Mouse (Mus musculus): ENCODE results near the gene F5.
A peak's percentile ranks its signal among the peaks of the same experiment; 100 is the strongest.

The F5 gene

DNA sequence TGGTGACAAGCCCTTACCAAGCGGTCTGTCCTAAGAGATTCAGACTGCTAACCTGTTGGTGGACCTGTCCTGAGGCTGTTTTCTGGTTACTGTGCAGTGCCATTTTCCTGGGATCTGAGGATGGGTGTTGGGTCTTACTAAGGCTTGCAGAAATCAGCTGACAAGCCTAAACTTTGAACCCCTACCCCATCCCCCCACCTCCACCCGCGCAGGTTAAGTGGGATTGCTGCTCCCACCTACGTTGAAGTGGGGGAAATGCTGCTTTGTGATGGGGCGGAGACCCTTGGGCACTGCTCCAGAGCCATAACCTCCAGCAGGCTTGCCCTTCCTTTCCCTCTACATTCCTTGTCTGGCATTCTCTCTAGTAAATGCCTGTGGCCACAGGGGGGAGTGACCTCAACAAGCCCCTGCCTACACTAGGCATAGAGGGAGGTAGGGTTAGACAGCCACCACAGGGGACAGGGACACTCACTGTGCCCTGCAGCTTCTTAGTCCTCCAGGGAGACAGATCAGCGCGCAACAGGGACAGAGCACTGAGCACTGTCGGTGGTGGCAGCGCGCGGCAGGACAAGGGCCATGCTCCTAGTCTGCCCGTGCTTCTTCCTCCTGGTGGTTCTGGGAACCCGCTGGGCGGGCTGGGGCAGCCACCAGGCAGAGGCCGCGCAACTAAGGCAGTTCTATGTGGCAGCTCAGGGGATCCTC, at the start of gene F5:
F5 (plus strand) TSS at position 452 of the 702 bp plus-strand sequence.
- peak; percentile 21 for DNase-seq

DNA sequence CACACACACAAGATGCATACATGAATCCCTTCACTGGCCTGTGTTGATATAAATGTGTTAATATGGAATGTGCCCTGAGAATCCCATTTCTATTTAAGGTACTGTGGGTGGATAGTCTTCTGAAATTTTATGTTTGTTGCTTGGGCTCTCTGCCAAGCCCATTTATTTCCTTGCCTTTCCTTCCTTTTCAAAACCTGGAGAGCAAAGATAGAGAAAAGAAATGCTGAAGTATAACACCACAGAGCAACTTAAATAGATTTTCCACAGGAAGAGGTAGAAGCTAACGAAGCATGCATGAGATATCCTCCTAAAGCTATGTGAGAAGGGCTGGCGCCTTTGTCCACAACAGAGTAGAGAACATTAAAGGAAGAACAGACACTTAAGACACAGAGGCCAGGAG, 41.9 kb upstream of the F5 start:
- no peak for DNase-seq

DNA sequence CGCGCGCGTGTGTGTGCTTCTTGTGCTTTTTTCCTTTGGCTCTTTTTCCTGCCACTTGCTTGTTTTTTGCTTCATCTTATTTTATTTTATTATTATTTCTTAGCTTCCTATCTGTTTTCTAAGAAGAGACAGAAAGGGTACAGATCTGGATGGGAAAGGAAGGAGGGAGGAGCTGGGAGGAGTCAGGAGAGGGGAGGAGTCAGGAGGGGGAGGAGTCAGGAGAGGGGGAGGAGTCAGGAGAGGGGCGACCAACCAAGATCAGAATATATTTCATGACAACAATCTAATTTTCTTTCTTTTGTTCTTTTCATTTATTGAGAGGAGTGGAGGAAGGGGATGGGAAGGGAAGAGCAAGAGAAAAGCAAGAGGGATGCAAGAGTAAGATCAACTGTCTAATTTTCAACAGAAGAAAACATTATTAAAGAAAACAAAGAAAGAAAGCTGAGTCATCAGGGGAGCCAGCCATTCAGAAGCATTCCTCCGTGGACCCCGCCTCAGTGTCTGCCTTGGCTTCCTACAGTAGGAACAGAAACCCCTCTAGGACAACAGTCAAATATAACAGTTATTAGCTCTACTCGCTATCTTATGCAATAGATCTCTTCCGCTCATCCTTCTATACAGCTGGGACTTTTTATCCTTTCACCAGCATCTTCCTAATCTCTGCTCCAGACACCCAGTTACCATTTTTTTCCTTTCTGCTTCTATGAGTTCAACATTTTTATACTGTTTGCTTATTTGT, 40.9 kb upstream of the F5 start:
- DNase-seq: no peak

DNA sequence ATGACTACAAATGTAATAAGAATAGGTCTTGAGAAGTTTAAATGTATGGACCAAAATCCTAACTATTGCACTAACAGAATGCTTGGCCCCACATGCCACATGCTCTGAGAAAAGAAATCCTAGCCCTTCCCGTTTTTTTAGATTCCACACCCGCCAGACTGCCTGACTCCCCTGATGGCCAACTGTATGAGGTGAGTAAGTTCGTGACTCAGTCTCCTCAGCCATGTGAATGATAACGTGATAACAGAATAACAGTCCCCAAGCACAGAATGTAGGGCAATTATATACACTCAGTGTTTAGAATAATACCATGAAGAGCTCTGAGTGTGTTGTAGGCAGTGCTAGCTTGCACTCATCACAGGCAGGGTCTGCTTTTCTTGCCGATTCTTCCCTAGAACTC, 37.4 kb upstream of the F5 start:
- no peak for DNase-seq

DNA sequence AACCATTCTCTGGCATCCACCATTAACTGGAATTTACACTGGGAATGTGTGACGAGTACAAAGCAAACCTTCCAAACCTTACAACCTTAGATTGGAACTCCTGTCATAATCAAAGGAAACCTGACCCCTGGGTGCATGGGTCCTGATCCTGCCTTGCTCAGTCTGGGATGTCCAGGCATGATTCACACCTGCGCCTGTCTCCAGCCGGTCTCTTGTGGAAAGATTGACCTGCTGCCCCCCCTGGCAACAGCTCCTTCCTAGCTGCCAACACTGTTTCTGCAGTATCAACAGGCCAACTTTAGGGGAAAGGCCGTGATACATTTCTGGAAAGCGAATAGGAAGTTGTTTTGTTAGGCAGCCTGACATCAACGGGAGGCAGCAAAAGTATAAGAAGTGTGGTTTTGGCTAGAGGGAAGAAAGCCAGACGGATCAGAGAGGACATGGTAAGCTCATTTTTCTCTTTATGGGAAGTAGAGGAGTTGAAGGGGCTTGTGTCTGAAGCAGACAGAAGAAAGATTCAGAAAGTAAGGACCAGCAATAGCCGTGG, 36.6 kb upstream of the F5 start, which contains the start of gene Selp:
Selp (plus strand) TSS at position 318 of the 547 bp plus-strand sequence.
- DNase-seq: peak; percentile 53

DNA sequence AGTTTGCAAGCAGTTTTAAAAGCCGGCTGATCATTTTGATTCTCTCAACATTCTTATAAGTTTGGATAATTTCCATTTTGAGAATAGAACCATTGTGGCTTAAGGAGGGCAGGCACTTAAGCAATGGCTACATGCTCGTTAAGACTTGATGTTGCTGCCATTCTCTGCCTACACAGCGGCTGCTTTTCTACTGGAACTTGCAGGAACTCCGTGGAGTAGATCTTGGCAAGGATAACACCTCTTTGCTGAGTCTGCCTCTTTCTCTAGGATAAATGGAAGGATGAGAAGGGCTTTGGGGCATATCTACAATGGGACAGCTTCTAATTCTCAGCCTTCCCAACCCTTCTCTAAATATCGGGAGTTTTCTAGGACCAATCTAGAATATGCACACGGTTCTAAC, 36.0 kb upstream of the F5 start:
- DNase-seq: no peak

DNA sequence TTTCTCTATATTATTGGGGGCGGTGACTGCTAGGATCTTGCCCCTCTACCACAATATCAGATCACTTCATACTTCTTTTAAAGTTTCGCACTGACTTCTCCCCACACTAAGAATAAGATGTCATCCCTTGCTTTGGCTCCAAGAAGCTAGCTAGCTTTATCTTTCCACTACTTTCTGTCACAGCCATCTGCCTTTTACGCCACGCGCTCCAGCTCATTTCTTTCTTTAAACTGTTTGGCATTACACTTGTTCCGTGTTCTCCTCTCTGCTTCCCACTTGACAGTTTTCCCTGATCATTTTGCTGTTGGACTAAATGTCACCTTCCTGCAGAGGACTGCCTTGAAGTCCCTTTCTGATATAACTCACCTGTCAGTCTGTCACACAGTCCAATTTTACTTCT, 33.8 kb upstream of the F5 start:
- DNase-seq: no peak

DNA sequence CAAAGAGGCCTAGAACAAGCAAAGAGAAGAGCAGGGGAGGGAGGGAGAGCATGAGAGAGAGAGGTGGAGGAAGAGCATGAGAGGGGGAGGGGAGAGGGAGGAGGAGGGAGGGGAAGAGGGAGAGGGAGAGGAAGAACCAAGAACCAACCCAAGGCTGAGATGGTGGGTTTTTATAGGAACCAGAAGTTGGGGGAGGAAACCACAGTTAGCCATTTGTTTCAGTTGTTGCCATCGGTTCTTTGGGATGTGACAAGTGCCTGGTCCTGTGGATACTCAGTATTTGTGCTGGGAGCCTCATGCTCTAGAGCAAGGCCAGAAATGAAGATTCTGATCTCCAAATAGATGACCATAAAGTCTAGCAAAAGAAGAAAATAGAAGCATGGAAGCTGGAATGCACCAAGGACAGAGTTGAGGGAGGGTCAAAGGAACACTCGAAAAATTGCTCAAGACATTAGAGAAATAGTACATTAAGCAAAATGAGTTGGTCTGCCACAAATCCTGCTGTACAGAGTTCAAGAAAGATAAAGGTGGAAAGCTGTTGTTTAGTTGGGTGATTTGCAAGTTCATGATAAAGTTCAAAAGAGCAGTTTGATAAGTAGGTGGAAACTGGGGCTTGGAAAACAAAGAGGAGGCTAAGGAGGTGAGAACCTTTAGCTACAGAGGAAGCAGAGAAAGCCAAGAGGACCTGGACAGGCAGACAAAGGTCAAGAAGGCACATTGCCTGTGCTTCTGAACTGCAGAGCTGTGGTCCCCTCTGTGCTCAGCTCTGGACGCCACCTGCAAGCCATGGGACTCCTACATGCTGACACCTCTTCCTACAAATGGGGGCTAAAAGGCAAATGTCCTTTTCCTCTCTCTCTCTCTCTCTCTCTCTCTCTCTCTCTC, 31.5 kb upstream of the F5 start:
- DNase-seq: no peak

DNA sequence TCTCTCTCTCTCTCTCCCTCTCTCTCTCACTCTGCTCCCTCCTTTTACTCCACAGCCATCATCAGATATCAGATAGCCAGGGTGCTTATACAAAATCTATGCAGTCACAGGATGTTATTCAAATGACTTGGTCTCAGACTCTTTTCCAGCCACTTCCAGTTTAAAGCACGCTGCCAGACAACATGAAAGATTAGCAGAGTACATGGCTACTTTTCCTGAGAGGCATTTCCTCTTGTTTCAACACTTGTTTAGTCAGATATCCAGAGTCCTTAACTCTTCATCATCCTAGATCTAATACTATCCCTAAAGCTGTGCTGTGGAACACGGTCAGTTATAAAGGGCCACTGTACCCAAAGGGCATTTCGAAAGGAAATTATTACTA, 30.9 kb upstream of the F5 start:
- DNase-seq: no peak

DNA sequence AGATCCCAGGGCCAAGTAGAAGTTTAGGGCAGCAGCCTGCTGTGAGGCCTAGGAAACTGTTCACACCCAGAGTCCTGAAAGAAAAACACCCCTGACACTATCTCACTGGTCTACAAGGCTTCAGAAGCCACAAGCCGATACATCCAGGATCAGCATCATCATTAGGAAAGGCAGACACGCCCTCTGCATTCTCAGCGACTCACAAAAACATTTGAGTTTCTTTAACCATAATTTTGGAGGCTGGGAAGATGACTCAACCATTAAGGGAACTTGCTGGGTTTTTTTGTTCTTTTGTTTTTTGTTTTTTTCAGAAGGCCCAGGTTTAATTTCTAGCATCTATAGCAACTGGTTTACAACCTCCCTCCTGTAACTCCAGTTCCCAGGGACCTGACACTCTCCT, 27.8 kb upstream of the F5 start:
- DNase-seq: no peak

DNA sequence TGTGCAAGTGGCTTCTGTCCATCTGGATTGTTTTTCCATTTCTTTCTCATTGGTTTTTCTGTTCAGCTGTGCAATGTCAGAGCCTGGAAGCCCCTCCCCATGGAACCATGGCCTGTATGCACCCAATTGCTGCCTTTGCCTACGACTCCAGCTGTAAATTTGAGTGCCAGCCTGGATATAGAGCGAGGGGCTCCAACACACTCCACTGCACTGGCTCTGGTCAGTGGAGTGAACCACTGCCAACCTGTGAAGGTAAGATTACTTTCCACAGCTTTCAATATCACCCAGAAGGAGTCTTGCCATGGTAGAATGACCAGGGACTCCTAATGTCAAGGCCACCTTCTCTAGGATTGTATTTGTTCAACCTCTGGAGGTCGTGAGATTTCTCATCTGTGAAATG, 21.6 kb upstream of the F5 start:
- no peak for DNase-seq

DNA sequence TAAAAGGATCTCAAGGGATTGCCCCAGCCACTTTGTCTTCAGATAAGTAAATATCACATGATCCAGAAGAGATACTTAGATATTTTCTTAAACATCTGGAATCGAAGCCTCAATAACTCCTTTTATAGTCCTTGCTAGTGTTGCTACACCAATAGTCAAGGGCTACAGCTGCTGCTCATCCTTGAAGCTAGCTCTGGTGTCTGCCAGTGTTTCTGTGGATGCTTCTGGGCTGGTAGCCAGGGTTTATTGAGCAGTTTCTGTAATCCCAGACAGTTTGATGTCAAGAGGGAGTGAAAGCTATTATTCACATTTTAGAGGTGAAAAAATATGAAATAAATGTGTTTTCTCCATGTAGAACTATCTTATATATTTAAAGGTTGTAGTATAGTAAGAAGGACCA, 19.0 kb upstream of the F5 start:
- DNase-seq: no peak

DNA sequence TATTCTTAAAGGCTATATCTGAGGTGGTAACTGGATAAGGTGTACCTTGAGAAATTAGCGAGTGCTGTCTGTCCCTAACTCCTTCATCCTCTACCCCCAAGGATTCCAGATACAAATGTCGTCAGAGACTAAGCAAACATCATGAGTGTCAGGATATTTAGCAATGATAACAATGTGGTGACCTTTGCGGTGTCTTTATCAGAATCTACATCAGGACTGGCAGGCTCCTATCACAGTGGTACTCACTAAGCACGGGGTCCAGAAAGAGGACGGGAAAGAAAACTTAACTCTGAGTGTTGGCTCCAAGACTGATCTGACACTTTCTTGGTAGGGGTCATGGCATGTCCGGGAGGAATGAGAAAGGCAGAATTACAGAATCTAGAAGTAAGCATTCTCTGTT, 17.5 kb upstream of the F5 start:
- no peak for DNase-seq

DNA sequence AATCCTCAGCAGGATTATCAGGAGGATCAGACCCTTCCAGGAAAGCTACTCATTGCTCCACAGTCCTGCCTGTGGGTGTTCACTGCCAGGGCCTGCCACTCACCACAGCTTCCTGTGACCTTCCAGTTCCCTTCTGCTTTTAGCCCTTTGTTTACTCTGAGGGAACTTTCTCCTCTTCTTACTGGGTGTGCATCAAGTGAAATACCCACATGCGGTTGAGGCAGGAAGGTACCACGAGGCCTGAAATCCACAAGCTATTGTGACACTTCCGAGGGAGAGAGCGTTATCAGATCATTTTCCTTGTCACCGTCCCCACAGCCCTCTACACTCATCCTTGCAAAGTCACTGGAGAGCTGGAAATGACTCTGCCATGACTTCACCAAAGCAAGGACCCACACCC, 16.3 kb upstream of the F5 start:
- no peak for DNase-seq

DNA sequence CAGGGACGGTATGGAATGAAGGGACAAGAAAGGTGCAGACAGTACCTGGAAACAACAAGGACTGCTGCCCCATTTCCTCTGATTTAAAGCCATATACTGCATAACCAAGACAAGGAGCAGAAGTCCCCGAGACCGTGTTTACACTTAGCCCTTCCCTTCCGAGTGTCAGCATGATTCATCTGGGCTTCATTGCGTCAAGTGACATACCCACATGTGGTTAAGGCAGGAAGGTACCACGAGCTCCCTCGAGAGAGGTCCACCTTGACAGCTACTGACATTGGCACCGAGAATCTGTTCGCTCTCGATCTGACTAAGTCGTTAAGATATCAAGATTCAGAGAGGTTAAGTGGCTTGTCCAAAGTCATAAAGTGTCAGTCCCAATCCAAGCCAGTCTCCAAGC, 15.7 kb upstream of the F5 start:
- no peak for DNase-seq

DNA sequence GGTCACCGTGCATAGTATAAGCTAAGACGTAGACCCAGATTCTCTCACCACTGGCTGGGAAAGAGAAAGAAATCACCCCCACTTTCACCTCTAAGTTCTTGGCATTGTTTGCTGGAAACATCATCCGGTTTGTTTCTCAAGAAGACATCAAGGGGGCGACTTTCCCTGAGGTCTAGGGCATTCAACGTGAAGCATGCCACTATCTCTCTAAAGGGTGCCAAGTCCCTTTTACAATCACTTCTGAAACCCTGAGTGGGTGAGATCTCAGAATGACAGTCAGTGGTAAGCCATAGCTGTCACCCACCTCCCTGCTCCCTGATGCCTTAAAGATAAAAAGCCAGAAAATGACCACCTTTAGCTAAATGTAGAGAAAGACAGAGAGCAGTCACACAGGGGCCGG, 15.0 kb upstream of the F5 start:
- DNase-seq: no peak

DNA sequence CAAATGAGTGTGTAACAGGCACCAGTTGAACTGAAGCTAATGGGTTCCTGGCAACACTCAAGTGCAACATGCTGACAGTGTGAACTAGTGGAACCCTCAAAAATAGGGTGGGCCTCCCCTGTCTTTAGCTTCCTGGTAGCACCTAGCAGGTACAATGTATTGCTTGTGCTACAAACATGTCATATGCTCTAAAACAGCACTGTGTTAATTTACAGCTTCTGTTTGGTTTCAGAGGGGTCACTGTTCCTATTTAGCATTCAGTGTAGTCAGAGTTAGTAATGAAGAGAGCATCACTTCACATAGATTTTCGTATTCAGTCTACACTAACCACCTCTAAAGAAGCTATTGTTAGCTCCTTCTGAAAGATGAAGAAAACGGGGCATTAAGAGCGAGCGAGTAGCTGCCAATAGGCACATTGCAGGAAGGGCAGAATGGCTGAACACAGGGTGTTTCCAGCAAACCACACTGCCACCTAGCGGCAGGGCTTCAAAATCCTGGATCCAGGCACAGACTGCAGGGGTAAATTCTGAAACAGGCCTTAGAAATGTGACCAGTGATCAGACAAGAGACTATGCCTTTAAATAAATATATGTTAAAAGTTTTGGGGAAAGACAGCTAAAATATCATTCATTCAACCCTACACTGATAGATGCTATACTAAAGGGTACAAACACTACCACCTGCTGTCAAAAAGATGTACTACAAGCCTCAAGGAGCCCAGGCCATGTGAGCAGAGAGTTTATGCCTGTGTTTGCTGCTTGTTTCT, 13.1 kb upstream of the F5 start:
- DNase-seq: peak; percentile 89

DNA sequence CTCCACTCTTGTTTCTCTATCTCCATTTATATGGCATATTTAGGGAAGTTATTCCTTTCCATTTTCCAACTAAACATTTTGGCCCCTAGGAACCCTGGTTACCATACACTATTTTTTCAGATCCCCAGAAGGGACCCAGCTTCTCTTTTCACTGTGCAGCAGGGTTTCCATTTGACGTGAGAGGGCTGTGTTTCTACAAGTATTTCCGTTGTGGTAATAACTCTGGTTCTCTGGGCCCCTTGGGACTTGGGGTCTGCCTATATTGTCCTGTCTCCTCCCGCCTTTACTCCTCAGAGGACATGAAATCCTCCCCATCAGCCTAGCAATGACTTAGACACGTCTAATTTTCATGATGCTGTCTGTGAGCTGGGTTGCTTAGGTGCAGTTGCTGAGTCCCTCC, 12.2 kb upstream of the F5 start:
- DNase-seq: no peak

DNA sequence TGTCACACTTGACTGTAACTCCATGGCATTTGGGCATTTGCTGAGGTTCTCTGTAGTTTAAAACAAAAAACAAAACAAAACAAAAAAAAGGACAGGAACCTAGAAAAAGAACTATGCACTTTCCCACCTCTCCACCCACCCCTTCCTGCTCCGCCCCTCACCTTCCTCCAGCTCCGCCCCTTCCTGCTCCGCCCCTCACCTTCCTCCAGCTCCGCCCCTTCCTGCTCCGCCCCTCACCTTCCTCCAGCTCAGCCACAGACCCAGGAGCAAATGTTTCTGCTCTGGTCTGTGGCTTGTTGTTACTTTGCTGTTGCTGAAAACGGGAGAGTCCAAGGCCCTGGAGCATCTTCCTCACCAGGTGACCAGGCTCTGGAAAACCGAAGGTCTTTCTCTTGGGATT, 2.6 kb upstream of the F5 start:
- DNase-seq: no peak

DNA sequence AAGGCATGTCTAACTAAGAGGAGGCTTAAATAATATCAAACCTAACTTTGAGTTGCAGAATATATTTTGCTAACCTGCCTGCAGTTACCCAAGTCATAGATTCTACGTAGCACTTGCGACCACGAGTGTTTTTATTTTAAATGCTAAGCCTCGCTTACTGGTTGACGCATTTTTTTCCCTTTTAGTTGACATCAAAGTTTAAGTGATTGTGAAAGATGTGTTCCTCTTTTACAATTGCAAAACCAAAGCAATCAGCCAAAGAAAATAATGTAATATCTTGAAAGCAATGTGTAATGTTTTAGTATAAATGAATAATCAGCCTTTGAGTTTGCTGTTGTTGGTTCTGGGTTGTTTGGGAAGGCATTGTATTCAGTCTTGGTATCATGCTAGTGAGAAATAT, 1.2 kb downstream of the F5 start:
- DNase-seq: no peak

DNA sequence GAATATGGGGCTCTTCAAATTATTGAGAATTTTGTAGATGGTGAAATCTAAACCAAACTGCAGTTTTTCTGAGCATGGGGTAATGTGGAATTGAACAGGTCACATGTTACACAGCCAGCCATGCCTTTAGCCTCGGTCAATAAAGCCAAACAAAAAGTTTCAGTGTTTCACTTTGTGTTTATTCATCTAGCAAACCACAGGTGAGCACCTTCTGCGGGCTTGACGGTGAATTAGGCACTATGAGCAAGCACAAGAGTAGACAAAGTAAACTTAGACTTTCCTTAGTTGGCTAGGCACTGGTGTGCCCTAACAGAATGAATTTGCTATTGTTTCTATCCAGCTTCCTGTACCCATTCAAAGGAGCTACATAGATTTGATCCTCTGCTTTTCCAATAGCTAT, 3.3 kb downstream of the F5 start:
- DNase-seq: no peak

DNA sequence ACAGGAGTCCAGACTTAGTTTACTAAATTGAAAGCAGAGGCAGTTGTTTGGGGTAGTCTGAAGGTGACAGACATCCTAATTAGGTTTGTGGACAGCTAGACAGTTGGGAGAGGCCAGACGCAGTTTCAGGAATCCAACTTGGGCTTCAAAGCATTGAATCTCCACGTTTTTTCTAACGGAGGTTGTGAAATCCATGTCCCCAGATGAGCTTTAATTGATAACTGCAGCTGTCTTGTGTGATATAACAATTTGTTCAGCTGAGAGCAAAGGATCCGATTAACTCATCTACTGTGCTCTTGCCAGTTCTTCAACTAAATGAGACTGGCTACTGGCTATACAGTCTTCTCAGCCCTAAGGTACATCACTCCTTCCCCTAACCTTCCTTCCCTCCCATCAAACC, 6.9 kb downstream of the F5 start:
- DNase-seq: no peak

DNA sequence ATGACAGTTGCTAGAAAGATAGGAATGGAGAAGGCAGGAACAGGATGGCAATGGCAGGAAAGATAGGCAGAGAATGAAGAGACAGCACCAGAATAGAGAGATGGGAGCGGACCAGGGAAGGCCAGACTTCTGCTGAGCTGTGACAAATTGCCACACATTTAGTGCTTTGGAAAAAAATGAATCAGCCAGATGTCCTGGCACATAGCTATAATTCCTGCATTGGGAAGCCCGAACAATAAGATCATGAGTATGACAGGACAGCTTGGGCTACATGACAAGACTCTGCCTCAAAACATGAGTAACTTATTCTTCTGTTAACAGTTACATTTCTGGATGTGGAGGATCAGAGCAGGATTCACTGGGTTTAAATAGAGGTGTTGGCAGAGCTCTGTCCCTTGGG, 8.1 kb downstream of the F5 start:
- DNase-seq: no peak

Data from kidney, postnatal 10 days (tissue).